Mouse (Mus musculus) E14TG2a.4 (cell line): ENCODE measurements around the gene Tek.

Experiments
- CTCF ChIP-seq: conservative IDR thresholded peaks from 2 replicates; pipeline ENCODE4 v1.5.1; 2014; ENCODE audit warnings: low read length
- NANOG ChIP-seq: IDR thresholded peaks from 2 replicates; pipeline ENCODE4 v1.6.1; 2014; ENCODE audit warnings: borderline replicate concordance, low read length, mixed read lengths

GRCm38 (mm10) chr4:94691078-94691477 lies 48.0 kb upstream of the Tek start:
- TF ChIP-seq CTCF (no peak), NANOG (no peak)
